Mouse (Mus musculus) CH12F3 (cell line): Measurements from ENCODE around the gene Stard13.

ENCODE experiments used
- in situ Hi-C: fragments of 300-500 bp; cut with MboI; formaldehyde crosslinking; loops from 2 replicates; pipeline ENCODE4 v1.14.3; 2020; ENCODE audit warnings: low sequenced_read_pairs

Stard13 gene

DNA sequence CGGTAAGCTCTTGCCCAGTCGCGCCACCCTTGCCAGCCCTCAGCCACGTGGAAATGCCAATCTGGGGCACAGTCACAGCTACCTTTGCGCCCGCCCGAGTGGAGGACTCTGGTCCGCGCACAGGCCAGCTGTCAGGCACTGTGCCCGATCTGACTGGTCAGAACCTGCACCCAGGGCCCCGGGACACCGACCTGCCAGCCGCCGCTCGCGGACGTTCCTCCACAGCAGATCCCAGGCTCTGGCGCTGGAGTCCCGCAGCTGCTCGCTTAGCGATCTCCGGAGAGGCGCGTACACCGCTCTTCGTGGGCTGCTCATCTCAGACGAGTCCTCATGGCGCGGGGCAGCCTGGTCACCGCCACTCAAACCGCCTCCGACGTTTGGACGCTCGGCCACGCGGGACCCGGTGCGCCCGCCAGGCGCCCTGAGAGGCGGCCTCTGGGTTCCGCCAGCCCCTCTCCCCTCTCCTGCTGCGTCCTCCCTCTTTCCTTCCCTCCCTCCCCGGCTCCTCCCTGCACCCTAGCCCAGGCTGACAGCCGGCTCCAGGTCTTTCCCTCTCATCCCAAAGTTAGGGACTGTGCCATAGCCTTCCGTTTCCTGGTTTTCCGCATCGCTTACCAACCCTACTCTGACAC lies at the start of gene Stard13:
Gene Stard13, minus strand, starts transcription at position 437 of the 632 bp plus-strand sequence.
- in situ Hi-C loops = no loop called here

GRCm38 (mm10) chr5:151279531-151279930 lies 45.9 kb upstream of the Stard13 start:
- in situ Hi-C loops = no loop called here

- in situ Hi-C loops = no loop called here
Measured at GRCm38 (mm10) chr5:151277927-151278326, 44.3 kb upstream of the Stard13 start.

DNA sequence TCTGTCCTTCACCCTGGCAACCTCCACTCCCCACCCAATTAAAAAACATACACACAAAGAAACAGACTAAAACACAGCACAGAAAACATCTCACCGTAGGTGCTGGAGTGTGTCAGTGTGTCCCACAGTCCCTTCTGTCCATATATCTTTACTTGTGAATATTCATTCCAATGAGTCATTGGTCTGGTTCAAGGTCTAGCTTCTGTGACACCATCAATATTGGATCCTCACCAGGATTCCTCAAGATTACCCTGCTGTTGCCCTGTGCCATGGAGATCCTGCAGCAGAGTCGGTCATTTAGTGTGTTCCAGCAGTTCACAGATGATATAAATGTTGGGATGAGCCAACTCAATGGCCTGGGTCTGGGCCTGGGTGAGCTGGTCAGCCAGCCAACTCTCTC lies 42.4 kb upstream of the Stard13 start:
- in situ Hi-C loops = no loop called here

DNA sequence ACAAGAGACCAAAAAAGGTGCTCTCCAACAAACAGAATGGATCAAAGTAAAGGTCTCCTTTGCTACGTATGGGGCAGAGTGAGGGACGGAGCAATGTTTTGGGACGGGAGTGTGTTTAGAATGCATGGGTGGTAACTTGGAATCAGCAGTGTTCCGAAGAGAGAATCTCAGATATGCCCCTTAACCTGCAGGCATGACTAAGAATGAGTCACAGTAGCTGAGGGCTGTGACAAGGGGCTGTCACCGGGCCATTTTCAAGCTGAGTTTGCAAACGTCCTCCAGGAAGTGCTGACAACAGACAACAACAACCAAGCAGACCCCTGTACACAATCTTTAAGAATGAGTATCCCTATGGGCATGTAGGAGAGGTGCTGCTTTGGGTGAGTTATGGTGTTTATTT lies 40.6 kb upstream of the Stard13 start:
- in situ Hi-C loops = no loop called here

DNA sequence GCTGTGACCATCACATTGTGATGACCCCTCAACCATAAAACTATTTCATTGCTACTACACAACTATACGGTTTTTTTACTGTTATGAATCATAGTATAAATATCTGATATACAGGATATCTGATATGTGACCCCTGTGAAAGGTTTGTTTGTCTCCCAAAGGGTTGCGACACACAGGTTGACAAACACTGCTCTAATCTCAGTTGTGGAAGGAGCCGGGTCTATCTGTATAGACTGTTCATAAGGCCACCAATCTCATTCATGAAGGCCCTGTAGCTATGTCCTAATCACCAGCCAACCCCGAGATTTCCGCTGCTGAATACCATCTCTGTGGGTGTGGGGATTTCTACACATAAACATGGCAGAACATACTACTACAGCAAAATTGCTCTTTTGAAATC lies 37.2 kb upstream of the Stard13 start:
- in situ Hi-C loops = no loop called here

DNA sequence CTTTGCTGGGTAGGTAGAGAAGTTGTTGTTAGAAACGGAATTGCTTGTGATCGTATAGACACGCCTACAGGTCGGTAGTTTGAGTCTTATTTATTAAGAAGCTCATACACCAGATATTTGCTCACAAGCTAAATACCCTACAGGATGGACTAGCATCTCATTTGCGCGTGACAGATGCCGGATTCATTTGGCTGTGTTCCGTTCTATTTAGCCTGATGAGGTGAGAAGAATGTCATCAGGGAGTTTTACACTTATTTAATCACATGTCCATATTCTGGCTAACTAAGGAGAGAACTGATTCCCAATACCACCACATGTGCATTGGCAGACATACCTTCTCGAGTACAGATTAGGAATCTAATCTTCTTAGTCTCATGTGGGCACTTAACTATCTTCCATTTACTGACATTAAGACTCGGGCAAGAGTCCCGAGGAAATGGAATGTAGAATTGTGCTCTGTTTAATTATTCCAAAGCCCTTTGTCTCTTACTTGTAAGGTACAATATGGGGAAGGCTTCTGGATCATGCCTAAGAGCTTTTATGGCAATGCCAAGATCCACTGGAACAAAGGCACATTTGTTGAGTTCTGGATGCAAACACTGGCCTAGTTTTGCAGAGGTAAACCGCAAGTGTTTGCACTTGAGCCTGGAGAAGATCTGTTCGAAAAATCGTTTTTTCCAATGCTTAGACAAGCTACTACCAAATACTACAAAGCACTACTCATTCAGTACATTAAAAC lies 33.4 kb upstream of the Stard13 start:
- in situ Hi-C loops = no loop called here

GRCm38 (mm10) chr5:151261558-151261957 lies 27.9 kb upstream of the Stard13 start:
- in situ Hi-C loops = no loop called here

GRCm38 (mm10) chr5:151252213-151252612 lies 18.6 kb upstream of the Stard13 start:
- in situ Hi-C loops = no loop called here

DNA sequence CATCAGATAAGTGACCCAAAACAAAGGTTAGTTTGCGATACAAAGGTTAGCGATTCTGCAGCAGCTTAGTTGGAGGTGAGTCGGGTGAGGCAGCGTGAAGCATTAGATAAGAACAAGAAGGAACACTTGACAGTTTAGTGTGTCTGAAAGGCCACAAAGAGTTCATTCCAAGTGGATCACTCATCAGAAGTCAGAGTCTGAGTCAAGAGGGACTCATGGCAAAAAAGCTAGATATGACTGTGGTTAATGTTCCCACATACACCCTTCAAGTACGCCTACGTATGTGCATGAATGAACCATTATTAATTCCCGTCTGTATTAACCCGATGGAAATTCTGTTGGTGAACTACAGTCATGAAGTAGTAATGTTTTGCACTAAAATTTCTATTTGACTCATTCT lies 18.0 kb upstream of the Stard13 start:
- in situ Hi-C loops = no loop called here

DNA sequence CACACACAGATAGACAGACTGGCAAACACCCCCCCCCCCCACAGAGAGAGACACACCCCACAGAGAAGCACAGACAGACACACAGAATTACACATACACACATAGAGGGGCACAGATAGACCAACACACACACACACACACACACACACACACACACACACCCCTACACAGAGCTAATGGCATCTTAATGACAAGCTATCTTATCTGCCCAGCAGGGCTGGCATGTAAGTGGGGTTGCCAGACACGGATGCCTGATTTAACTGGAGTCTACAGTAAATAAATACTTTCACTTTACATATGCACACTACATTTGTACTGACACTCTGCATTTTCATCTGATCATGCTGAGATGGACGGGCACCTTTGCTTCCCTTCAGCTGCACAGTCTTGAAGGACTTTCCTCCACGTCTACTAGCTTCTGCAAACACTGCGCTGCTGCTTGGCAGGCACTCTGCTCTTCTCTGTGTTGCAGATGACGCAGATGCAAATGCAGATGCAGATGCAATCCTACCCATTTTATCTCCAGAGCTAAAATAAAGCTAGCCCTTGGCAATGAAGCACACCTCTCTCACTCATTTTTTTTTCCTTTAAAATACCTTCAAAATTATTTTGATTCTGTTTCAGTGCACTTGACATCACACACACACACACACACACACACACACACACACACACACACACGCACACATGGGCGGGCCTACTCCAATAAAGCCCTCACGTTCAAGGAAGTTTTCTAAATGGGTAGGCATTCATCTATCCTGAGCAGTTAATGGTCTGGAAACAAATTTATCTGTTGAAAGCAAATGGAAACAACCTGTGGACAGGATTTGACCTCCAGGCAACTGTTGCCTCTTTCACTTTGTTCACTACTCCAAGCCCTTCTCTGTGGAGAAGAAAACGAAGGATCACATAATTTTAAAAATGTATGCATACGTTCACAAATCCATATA lies 15.3 kb upstream of the Stard13 start:
- in situ Hi-C loops = no loop called here

GRCm38 (mm10) chr5:151248084-151248483 lies 14.4 kb upstream of the Stard13 start:
- in situ Hi-C loops = no loop called here

GRCm38 (mm10) chr5:151247115-151247875 lies 13.7 kb upstream of the Stard13 start:
- in situ Hi-C loops = no loop called here

- in situ Hi-C loops = no loop called here
Measured at GRCm38 (mm10) chr5:151246287-151246686, 12.7 kb upstream of the Stard13 start.

- in situ Hi-C loops = no loop called here
Measured at GRCm38 (mm10) chr5:151245571-151245970, 11.9 kb upstream of the Stard13 start.

- in situ Hi-C loops = no loop called here
Measured at GRCm38 (mm10) chr5:151238730-151239129, 5.1 kb upstream of the Stard13 start.

GRCm38 (mm10) chr5:151236411-151236810 lies 2.8 kb upstream of the Stard13 start:
- in situ Hi-C loops = no loop called here

DNA sequence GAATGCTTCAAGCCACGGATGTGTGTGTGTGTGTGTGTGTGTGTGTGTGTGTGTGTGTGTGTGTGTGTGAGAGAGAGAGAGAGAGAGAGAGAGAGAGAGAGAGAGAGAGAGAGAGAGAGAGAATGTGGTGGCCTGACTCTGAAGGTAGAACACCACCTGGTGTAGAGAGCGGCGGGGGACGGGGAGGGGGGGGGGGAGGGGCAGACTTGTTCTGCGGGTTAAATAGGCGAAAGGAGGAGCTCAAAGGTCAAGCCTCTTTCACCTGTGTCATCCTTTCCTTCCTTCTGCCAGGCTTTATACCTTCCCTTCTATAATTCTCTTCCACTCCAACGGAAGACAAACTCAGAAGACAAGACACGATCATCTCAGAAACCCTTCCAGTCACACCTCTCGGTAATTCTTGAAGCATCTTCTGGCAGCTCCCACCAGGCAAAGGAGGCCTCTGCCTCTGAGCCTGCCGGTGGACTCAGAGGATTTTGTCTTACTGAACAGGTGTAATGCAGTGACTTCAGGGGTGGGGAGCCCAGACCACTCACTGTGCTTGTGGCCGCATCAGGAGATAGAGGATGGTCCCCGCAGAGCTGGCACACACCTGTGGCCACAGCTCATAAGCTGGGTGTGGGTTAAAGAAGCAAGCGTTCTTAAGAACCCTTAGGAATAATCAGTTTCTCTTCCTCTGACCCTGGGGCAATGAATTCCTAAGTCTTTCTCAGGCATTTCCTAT lies 898 bp downstream of the Stard13 start:
- in situ Hi-C loops = no loop called here

- in situ Hi-C loops = no loop called here
Measured at GRCm38 (mm10) chr5:151231861-151232260, 1.8 kb downstream of the Stard13 start.

DNA sequence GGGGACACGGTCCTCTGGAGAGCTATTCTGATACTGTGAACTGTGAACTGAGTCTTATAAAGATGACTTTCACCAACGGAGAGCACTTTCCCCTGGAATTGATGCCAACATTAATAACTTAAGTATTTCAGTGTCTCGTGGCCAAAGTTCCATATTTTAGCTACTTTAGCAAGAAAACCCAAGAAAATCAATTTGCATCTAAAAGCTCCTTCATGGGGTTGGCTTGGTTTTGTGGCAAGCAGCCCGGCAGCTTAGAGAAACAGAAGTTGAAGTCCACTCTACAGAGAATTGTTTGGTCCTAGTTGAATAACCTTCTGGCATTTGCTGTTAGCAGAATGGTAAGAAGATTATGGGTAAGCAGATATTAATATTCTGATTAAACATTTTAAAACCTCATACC lies 2.2 kb downstream of the Stard13 start:
- in situ Hi-C loops = no loop called here
